Mouse (Mus musculus) hindbrain, embryonic 10.5 days (tissue): ENCODE results near the gene Acnat1. TPM values are rescaled to one million over a fixed set of nuclear protein-coding genes. Genes with fewer than 3 reads are reported as not detected.
"Not testable (repeated sequence)": the region's sequence is repeated elsewhere in the genome, so short reads cannot be mapped to it uniquely, and the experiment has no call there.

Experiments
- DNase-seq: peaks from one replicate; pipeline ENCODE4 v3.0.0-alpha.2; 2017; ENCODE audit warnings: low spot score
- H3K27ac ChIP-seq: fragments of 300-500 bp; sonication (generic); 2 replicates; pipeline ENCODE4 v1.5.1; 2016; ENCODE audit warnings: mild to moderate bottlenecking, moderate library complexity
- H3K27me3 ChIP-seq: fragments of 300-500 bp; sonication (generic); 2 replicates; pipeline ENCODE4 v1.6.1; 2016; ENCODE audit warnings: mild to moderate bottlenecking; ENCODE audit not compliant: poor library complexity, insufficient read depth, severe bottlenecking
- H3K36me3 ChIP-seq: fragments of 300-500 bp; sonication (generic); 2 replicates; pipeline ENCODE4 v1.6.1; 2016; ENCODE audit warnings: mild to moderate bottlenecking, moderate library complexity
- H3K4me1 ChIP-seq: fragments of 300-500 bp; sonication (generic); replicated peaks from 2 replicates; pipeline ENCODE4 v1.6.1; 2016; ENCODE audit warnings: mild to moderate bottlenecking
- H3K4me3 ChIP-seq: fragments of 300-500 bp; sonication (generic); 2 replicates; pipeline ENCODE4 v1.5.1; 2016; ENCODE audit warnings: mild to moderate bottlenecking, moderate library complexity
- H3K9me3 ChIP-seq: fragments of 300-500 bp; sonication (generic); 2 replicates; pipeline ENCODE4 v1.6.1; 2016; ENCODE audit warnings: mild to moderate bottlenecking, moderate library complexity
- WGBS: fragments of 180-500 bp; shearing (Covaris S2); methylation state at CpG from one replicate; pipeline ENCODE4 v1.1.7; 2016; 5-methylcytosine and 5-hydroxymethylcytosine counted together
- polyA plus RNA-seq: library from polyadenylated mRNA; unstranded; fragments of >200 nt; fragmentation: Nextera tagmentation; extraction: Ambion mirVana; gene quantifications from 2 replicates; pipeline ENCODE4 v1.2.1, GENCODE M21; 2016

The Acnat1 gene
- polyA plus RNA-seq = not detected in 2 replicates

- 53% methylated on average over 3 of the region's 3 CpGs for WGBS
- Histone ChIP-seq H3K36me3 (no peaks in the 10 kb centered on the region), H3K9me3 (no peaks in the 10 kb centered on the region), H3K4me3 (no peak within 1 kb of the TSS), H3K4me1 (peaks cover 6% of the 10 kb centered on the region; the same call in 1 of the 2 replicates), H3K27me3 (no peaks in the 10 kb centered on the region), H3K27ac (no peak within 1 kb of the TSS)
- DNase-seq = no peak
Observed at GRCm38 (mm10) chr4:49473435-49474100, at the start of gene Acnat1. Acnat1 (minus strand) TSS chr4:49473912.

GRCm38 (mm10) chr4:49522576-49522975, 48.9 kb upstream of the Acnat1 start:
- WGBS = 87% methylated on average over 9 of the region's 9 CpGs
- H3K36me3 ChIP-seq = peaks cover 56% of the 10 kb centered on the region
- peaks cover 28% of the 10 kb centered on the region for H3K4me1 ChIP-seq
- no peaks in the 10 kb centered on the region for H3K27me3 ChIP-seq
- no peaks in the 10 kb centered on the region for H3K9me3 ChIP-seq
- no peak for DNase-seq
- H3K4me3 ChIP-seq = peak overlapping the region; percentile 74; the same call in 1 of the 2 replicates
- H3K27ac ChIP-seq = no peak overlapping the region

GRCm38 (mm10) chr4:49521346-49521745, 47.6 kb upstream of the Acnat1 start:
- no peak for DNase-seq
- H3K36me3 ChIP-seq = peaks cover 52% of the 10 kb centered on the region
- under 1% methylated on average over 17 of the region's 17 CpGs for WGBS
- peaks cover 28% of the 10 kb centered on the region for H3K4me1 ChIP-seq
- peak overlapping the region; percentile 91 for H3K27ac ChIP-seq
- H3K9me3 ChIP-seq = no peaks in the 10 kb centered on the region
- no peaks in the 10 kb centered on the region for H3K27me3 ChIP-seq
- peak overlapping the region; percentile 74 for H3K4me3 ChIP-seq

- Histone ChIP-seq H3K27ac (peak within 1 kb of the TSS; percentile 91), H3K9me3 (no peaks in the 10 kb centered on the region), H3K4me3 (peak within 1 kb of the TSS; percentile 74), H3K27me3 (no peaks in the 10 kb centered on the region), H3K4me1 (peaks cover 28% of the 10 kb centered on the region), H3K36me3 (peaks cover 47% of the 10 kb centered on the region)
- DNase-seq = peak; percentile 93
- under 1% methylated on average over 41 of the region's 41 CpGs for WGBS
Observed at GRCm38 (mm10) chr4:49520572-49521340, 47.0 kb upstream of the Acnat1 start, which contains the start of the genes Mrpl50 and Zfp189. Mrpl50 (minus strand) TSS chr4:49521093. Zfp189 (plus strand) TSS chr4:49521176.

- 74% methylated on average over 5 of the region's 5 CpGs for WGBS
- H3K36me3 ChIP-seq = peaks cover 41% of the 10 kb centered on the region
Observed at GRCm38 (mm10) chr4:49519476-49519875, 45.8 kb upstream of the Acnat1 start.

GRCm38 (mm10) chr4:49514441-49514840, 40.7 kb upstream of the Acnat1 start:
- Histone ChIP-seq H3K4me1 (peaks cover 9% of the 10 kb centered on the region), H3K27ac (no peak overlapping the region), H3K36me3 (peaks cover 53% of the 10 kb centered on the region), H3K9me3 (no peaks in the 10 kb centered on the region), H3K4me3 (no peak overlapping the region), H3K27me3 (no peaks in the 10 kb centered on the region)
- no peak for DNase-seq
- WGBS = 96% methylated on average over 6 of the region's 6 CpGs

More at GRCm38 (mm10) chr4:49519476-49519875, 45.8 kb upstream of the Acnat1 start:
- DNase-seq = no peak
- peak overlapping the region; percentile 74 for H3K4me3 ChIP-seq
- no peaks in the 10 kb centered on the region for H3K9me3 ChIP-seq
- H3K4me1 ChIP-seq = peaks cover 28% of the 10 kb centered on the region
- H3K27ac ChIP-seq = no peak overlapping the region
- no peaks in the 10 kb centered on the region for H3K27me3 ChIP-seq

- 80% methylated on average over 4 of the region's 4 CpGs for WGBS
- no peaks in the 10 kb centered on the region for H3K9me3 ChIP-seq
- H3K36me3 ChIP-seq = peaks cover 44% of the 10 kb centered on the region
- no peak for DNase-seq
- H3K4me1 ChIP-seq = no peaks in the 10 kb centered on the region
- H3K4me3 ChIP-seq = no peak overlapping the region
- no peak overlapping the region for H3K27ac ChIP-seq
- H3K27me3 ChIP-seq = no peaks in the 10 kb centered on the region
Observed at GRCm38 (mm10) chr4:49512636-49513035, 38.9 kb upstream of the Acnat1 start.

GRCm38 (mm10) chr4:49510236-49510835, 36.6 kb upstream of the Acnat1 start:
- not testable (repeated sequence) for H3K4me3 ChIP-seq, H3K9me3 ChIP-seq, H3K27me3 ChIP-seq, H3K27ac ChIP-seq, H3K4me1 ChIP-seq, DNase-seq
- 92% methylated on average over 1 of the region's 1 CpGs for WGBS
- H3K36me3 ChIP-seq = peaks cover 36% of the 10 kb centered on the region

- DNase-seq = no peak
- Histone ChIP-seq H3K9me3 (no peaks in the 10 kb centered on the region), H3K4me3 (no peak overlapping the region), H3K36me3 (peaks cover 28% of the 10 kb centered on the region), H3K27me3 (no peaks in the 10 kb centered on the region), H3K27ac (no peak overlapping the region), H3K4me1 (no peaks in the 10 kb centered on the region)
- WGBS = 92% methylated on average over 2 of the region's 2 CpGs
Observed at GRCm38 (mm10) chr4:49509183-49509582, 35.5 kb upstream of the Acnat1 start.

- Histone ChIP-seq H3K9me3 (no peaks in the 10 kb centered on the region), H3K27ac (no peak within 1 kb of the TSS), H3K27me3 (no peaks in the 10 kb centered on the region), H3K4me3 (no peak within 1 kb of the TSS), H3K36me3 (0 out of 2 replicates have a peak, but pooled peaks cover under 1% of the 10 kb centered on the region), H3K4me1 (no peaks in the 10 kb centered on the region)
- WGBS = 80% methylated on average over 3 of the region's 3 CpGs
- no peak for DNase-seq
Observed at GRCm38 (mm10) chr4:49506386-49506785, 32.7 kb upstream of the Acnat1 start, which contains the start of gene Baat. Baat (minus strand) TSS chr4:49506557.

GRCm38 (mm10) chr4:49503563-49503962, 29.9 kb upstream of the Acnat1 start:
- Histone ChIP-seq H3K4me3 (no peak overlapping the region), H3K4me1 (no peaks in the 10 kb centered on the region), H3K27me3 (no peaks in the 10 kb centered on the region), H3K27ac (no peak overlapping the region), H3K9me3 (no peaks in the 10 kb centered on the region), H3K36me3 (no peaks in the 10 kb centered on the region)
- 90% methylated on average over 1 of the region's 1 CpGs for WGBS
- DNase-seq = no peak

GRCm38 (mm10) chr4:49485934-49486650, 12.4 kb upstream of the Acnat1 start:
- H3K36me3 ChIP-seq, H3K9me3 ChIP-seq, H3K4me1 ChIP-seq, H3K4me3 ChIP-seq, DNase-seq, H3K27me3 ChIP-seq, H3K27ac ChIP-seq: not testable (repeated sequence)
- 75% methylated on average over 3 of the region's 3 CpGs for WGBS
